Mouse (Mus musculus): ENCODE measurements at regions not wholly inside any gene's neighbourhood (a gene's known extent, or its start where the extent isn't known, plus 50 kb on each side); places are given as distances from the start of the nearest gene placed in this dataset.
A peak's percentile ranks its signal among the peaks of the same experiment; 100 is the strongest.

- Histone ChIP-seq H3K4me2 (peak overlapping the region; percentile 52), H3K9me3 (replicated peaks) (no peaks in the 10 kb centered on the region), H3K4me1 (no peaks in the 10 kb centered on the region), H3K27ac (no peak overlapping the region), H3K27me3 (replicated peaks) (no peaks in the 10 kb centered on the region), H3K36me3 (no peaks in the 10 kb centered on the region), H3K9ac (no peak overlapping the region), H3K4me3 (peak overlapping the region; percentile 17; the same call in 1 of the 2 replicates)
- WGBS (ENCODE audit: insufficient replicate concordance): 8% methylated on average over 19 of the region's 19 CpGs
- no peak for ATAC-seq
These were observed 379.2 kb downstream of the Gpd2 start for GRCm38 (mm10) chr2:57616525-57617225.

DNA sequence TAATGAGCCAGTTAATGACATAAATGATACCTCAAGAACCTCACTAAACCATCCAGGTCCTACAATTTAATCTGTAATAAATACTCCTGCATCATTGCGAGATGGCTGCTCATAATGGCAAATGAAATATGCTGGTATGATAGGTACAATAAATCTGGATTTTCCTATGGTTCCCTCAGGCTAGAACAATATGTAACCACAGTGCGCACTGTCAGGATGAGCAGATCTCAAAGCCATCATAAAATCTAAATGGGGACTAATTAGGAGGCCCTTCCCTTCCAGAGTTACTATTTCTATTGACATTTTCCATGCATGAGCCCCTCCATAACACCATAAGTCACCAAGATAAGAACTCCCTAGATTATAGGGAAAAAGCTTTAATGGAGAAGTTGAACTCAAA lies 379.8 kb downstream of the Gpd2 start:
- Histone ChIP-seq H3K9ac (no peak overlapping the region), H3K27ac (no peak overlapping the region), H3K4me3 (no peak overlapping the region), H3K4me1 (no peaks in the 10 kb centered on the region), H3K36me3 (no peaks in the 10 kb centered on the region), H3K4me2 (no peak overlapping the region), H3K27me3 (replicated peaks) (no peaks in the 10 kb centered on the region), H3K9me3 (replicated peaks) (no peaks in the 10 kb centered on the region)
- ATAC-seq: no peak
- WGBS (ENCODE audit: insufficient replicate concordance): 75% methylated on average over 2 of the region's 2 CpGs

- Histone ChIP-seq H3K9ac (no peak overlapping the region), H3K27ac (no peak overlapping the region), H3K4me3 (no peak overlapping the region), H3K4me1 (no peaks in the 10 kb centered on the region), H3K27me3 (replicated peaks) (no peaks in the 10 kb centered on the region), H3K36me3 (no peaks in the 10 kb centered on the region), H3K4me2 (no peak overlapping the region), H3K9me3 (replicated peaks) (no peaks in the 10 kb centered on the region)
- ATAC-seq: no peak
- WGBS (ENCODE audit: insufficient replicate concordance): 39% methylated on average over 2 of the region's 2 CpGs
These were observed 353.6 kb upstream of the Galnt5 start for GRCm38 (mm10) chr2:57644117-57644516.

- Histone ChIP-seq H3K36me3 (no peaks in the 10 kb centered on the region), H3K9me3 (replicated peaks) (no peaks in the 10 kb centered on the region), H3K27me3 (replicated peaks) (no peaks in the 10 kb centered on the region), H3K4me3 (no peak overlapping the region), H3K4me2 (no peak overlapping the region), H3K27ac (no peak overlapping the region), H3K4me1 (no peaks in the 10 kb centered on the region), H3K9ac (no peak overlapping the region)
- WGBS (ENCODE audit: insufficient replicate concordance): 50% methylated on average over 2 of the region's 2 CpGs
- ATAC-seq: no peak
These were observed 353.1 kb upstream of the Galnt5 start for GRCm38 (mm10) chr2:57644541-57644940.

GRCm38 (mm10) chr2:57649002-57649401 lies 348.7 kb upstream of the Galnt5 start:
- no peak overlapping the region for H3K9ac ChIP-seq
- 51% methylated on average over 4 of the region's 4 CpGs for WGBS (ENCODE audit: insufficient replicate concordance)
- no peaks in the 10 kb centered on the region for H3K27me3 ChIP-seq (replicated peaks)
- H3K9me3 ChIP-seq (replicated peaks): no peaks in the 10 kb centered on the region
- H3K27ac ChIP-seq: no peak overlapping the region
- ATAC-seq: no peak
- no peaks in the 10 kb centered on the region for H3K4me1 ChIP-seq
- H3K4me2 ChIP-seq: no peak overlapping the region
- no peaks in the 10 kb centered on the region for H3K36me3 ChIP-seq
- H3K4me3 ChIP-seq: no peak overlapping the region

GRCm38 (mm10) chr2:57657409-57657808 lies 340.3 kb upstream of the Galnt5 start:
- Histone ChIP-seq H3K4me3 (no peak overlapping the region), H3K9ac (no peak overlapping the region), H3K27ac (no peak overlapping the region), H3K36me3 (no peaks in the 10 kb centered on the region), H3K9me3 (replicated peaks) (no peaks in the 10 kb centered on the region), H3K4me2 (no peak overlapping the region), H3K27me3 (replicated peaks) (no peaks in the 10 kb centered on the region), H3K4me1 (no peaks in the 10 kb centered on the region)
- WGBS (ENCODE audit: insufficient replicate concordance): 56% methylated on average over 4 of the region's 4 CpGs
- no peak for ATAC-seq

- H3K4me1 ChIP-seq: no peaks in the 10 kb centered on the region
- no peaks in the 10 kb centered on the region for H3K36me3 ChIP-seq
- ATAC-seq: no peak
- no peak overlapping the region for H3K9ac ChIP-seq
- WGBS (ENCODE audit: insufficient replicate concordance): 28% methylated on average over 1 of the region's 1 CpGs
- H3K4me2 ChIP-seq: no peak overlapping the region
- no peak overlapping the region for H3K4me3 ChIP-seq
- H3K27me3 ChIP-seq (replicated peaks): no peaks in the 10 kb centered on the region
- no peaks in the 10 kb centered on the region for H3K9me3 ChIP-seq (replicated peaks)
- H3K27ac ChIP-seq: no peak overlapping the region
These were observed 335.8 kb upstream of the Galnt5 start for GRCm38 (mm10) chr2:57661838-57662237.

DNA sequence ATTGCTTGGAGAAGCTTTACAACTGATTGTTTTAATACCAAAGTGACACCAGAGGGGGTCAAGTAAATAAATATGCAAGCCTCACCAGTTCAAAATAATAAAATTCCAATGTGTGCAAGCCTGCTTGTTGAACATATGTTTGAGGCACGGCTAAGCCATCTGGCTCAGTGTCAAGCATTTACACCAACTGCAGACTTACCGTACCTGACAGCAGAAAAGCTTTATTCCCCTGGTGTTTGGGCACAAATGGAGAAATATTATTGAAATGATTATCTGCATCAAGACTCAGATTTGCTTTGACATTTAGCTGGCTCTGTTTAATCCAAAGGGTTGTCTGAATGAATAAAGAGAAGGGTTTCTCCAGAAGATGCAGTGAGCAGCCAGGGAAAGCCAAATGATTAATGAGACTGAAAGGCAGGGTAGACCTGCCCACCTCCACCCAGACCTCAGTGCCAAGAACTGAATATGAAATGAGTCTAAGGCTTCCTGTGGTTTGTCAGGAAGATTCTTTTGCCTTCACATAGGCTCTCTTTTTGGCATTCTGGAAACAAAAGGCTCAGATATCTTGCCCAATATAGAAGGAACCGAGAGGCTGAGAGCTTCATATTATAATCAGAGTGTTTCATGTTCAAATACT lies 325.6 kb upstream of the Galnt5 start:
- ATAC-seq: no peak
- H3K27me3 ChIP-seq (replicated peaks): no peaks in the 10 kb centered on the region
- H3K4me2 ChIP-seq: no peak overlapping the region
- H3K9ac ChIP-seq: no peak overlapping the region
- H3K9me3 ChIP-seq (replicated peaks): no peaks in the 10 kb centered on the region
- no peak overlapping the region for H3K27ac ChIP-seq
- no peaks in the 10 kb centered on the region for H3K4me1 ChIP-seq
- H3K4me3 ChIP-seq: no peak overlapping the region
- no peaks in the 10 kb centered on the region for H3K36me3 ChIP-seq
- 57% methylated on average over 3 of the region's 3 CpGs for WGBS (ENCODE audit: insufficient replicate concordance)

GRCm38 (mm10) chr2:57689877-57690276 lies 307.8 kb upstream of the Galnt5 start:
- Histone ChIP-seq H3K36me3 (no peaks in the 10 kb centered on the region), H3K9ac (no peak overlapping the region), H3K27ac (no peak overlapping the region), H3K4me3 (no peak overlapping the region), H3K27me3 (replicated peaks) (no peaks in the 10 kb centered on the region), H3K4me2 (no peak overlapping the region), H3K9me3 (replicated peaks) (no peaks in the 10 kb centered on the region), H3K4me1 (no peaks in the 10 kb centered on the region)
- ATAC-seq: no peak
- 24% methylated on average over 3 of the region's 3 CpGs for WGBS (ENCODE audit: insufficient replicate concordance)

DNA sequence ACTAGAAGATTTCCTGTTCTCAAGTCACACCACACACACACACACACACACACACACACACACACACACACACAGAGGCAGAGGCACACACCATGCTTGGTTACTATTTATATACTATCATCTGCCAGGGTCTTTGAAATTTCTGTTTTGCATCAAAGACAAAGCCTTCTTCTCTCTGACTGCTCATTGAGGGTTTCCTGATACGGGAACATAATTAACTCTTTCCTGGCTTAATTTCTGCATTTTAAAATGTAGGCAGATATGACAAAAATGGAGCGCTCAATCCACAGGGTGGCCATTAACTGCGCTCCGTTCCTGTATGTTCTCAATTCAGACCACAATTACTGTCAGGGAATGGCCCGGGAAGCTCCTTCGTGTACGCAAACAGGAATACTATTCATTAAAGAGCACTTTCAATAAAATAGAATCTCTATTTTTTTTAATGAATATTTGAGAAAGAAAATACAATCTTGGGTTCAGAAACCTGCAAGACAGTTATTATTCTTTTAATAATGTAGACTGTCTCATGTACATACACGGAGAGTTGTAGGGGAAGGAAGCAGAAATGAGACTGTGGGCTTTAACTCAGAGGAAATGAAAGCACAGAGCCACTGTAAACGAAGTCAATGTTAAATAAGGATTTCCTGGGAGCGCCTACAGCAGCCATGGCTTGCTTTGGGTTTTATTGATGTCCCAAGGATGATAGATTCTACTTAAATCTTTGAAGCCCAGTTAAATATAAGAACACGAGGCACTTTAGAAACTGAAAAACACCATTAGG lies 300.5 kb upstream of the Galnt5 start:
- no peak overlapping the region for H3K4me3 ChIP-seq
- 53% methylated on average over 11 of the region's 11 CpGs for WGBS (ENCODE audit: insufficient replicate concordance)
- H3K4me1 ChIP-seq: no peaks in the 10 kb centered on the region
- no peaks in the 10 kb centered on the region for H3K9me3 ChIP-seq (replicated peaks)
- H3K27ac ChIP-seq: no peak overlapping the region
- no peak for ATAC-seq
- H3K36me3 ChIP-seq: no peaks in the 10 kb centered on the region
- H3K4me2 ChIP-seq: no peak overlapping the region
- no peaks in the 10 kb centered on the region for H3K27me3 ChIP-seq (replicated peaks)
- H3K9ac ChIP-seq: no peak overlapping the region

DNA sequence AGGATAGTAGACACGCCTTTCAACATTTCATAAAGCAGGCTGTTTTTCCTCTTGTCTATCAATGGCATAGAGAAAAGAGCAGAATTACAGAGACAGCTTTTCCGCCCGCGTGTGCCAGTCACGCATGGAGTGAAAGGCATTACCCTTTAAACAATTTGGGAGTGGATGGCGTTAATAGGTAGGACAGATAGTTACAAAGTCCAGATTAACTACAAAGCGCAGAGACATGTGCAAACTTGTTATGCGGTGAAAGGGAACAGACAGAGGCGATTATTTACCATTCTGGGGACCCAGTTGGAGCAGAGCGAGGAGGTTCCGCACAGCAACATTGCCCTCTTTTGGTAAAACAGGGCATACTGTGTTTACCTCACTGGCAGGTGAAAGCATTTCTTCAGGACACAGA lies 299.0 kb upstream of the Galnt5 start:
- WGBS (ENCODE audit: insufficient replicate concordance): 18% methylated on average over 11 of the region's 11 CpGs
- Histone ChIP-seq H3K4me2 (peak overlapping the region; percentile 42), H3K9me3 (replicated peaks) (no peaks in the 10 kb centered on the region), H3K36me3 (no peaks in the 10 kb centered on the region), H3K27ac (no peak overlapping the region), H3K4me1 (no peaks in the 10 kb centered on the region), H3K9ac (no peak overlapping the region), H3K27me3 (replicated peaks) (no peaks in the 10 kb centered on the region), H3K4me3 (peak overlapping the region; percentile 13; the same call in 1 of the 2 replicates)
- ATAC-seq: no peak

DNA sequence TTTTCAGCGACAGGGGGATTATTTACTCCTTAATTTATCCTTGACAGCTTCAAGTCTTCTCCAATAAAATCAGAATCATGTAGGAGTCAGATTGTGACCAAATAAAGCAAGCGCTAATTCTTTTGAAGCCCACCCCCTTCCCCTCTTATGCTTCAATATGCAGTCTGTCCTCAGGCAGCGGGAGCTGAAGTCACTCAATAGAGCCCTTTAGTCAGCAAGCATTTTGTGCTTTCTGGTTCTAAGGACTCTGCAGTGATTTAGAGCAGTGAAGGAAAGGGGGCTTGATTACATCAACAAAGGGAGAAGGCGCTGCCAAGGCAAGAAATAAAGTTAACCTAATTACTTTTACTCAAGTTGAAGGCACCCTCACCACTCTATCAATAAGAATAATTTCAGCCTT lies 298.5 kb upstream of the Galnt5 start:
- Histone ChIP-seq H3K27ac (no peak overlapping the region), H3K36me3 (no peaks in the 10 kb centered on the region), H3K4me1 (no peaks in the 10 kb centered on the region), H3K4me2 (no peak overlapping the region), H3K4me3 (no peak overlapping the region), H3K9me3 (replicated peaks) (no peaks in the 10 kb centered on the region), H3K9ac (no peak overlapping the region), H3K27me3 (replicated peaks) (no peaks in the 10 kb centered on the region)
- WGBS (ENCODE audit: insufficient replicate concordance): 51% methylated on average over 4 of the region's 4 CpGs
- no peak for ATAC-seq
